Mouse (Mus musculus): ENCODE measurements around the gene Acot1. TPM values are rescaled to one million over a fixed set of nuclear protein-coding genes. Genes with fewer than 3 reads are reported as not detected.
"Not testable (repeated sequence)": the region's sequence is repeated elsewhere in the genome, so short reads cannot be mapped to it uniquely, and the experiment has no call there.

Gene Acot1
- 1 to 10 TPM; 3.8 to 7.4 TPM for total RNA-seq (2021)
- long read RNA-seq, experiment 1, partial matches to known transcripts = 0 of 3 reads
- long read RNA-seq, experiment 1, other reads (novel, unspliced or antisense) = 1 of 3 reads
- long read RNA-seq, experiment 2, transcript Acot1-201 (3 exons, 2,272 nt) = major isoform, 13 of 14 reads
- long read RNA-seq, experiment 2, partial matches to known transcripts = 0 of 14 reads
- long read RNA-seq, experiment 2, other reads (novel, unspliced or antisense) = 1 of 14 reads

GRCm38 (mm10) chr12:84009171-84009965 lies at the start of gene Acot1:
Acot1 (plus strand) TSS chr12:84009490.
- peak; percentile 29 to 56 for DNase-seq
- intact Hi-C loops (cut with DNase I) = not testable (repeated sequence)

GRCm38 (mm10) chr12:83965235-83965634 lies 44.1 kb upstream of the Acot1 start:
- intact Hi-C loops (cut with DNase I) = no loop called here

GRCm38 (mm10) chr12:83972117-83972516 lies 37.2 kb upstream of the Acot1 start:
- DNase-seq = no peak
- intact Hi-C loops (cut with DNase I) = loop anchor here (2.0 to 5.0 kb wide), 2 partner anchors 61 to 85 kb away; no protein-coding TSS in a partner anchor

More at GRCm38 (mm10) chr12:83965235-83965634, 44.1 kb upstream of the Acot1 start:
- no peak for DNase-seq

- intact Hi-C loops (cut with DNase I) = no loop called here
- no peak for DNase-seq
Observed at GRCm38 (mm10) chr12:83978862-83979261, 30.4 kb upstream of the Acot1 start.

- no peak for DNase-seq
- intact Hi-C loops (cut with DNase I) = no loop called here
Observed at GRCm38 (mm10) chr12:83981615-83982014, 27.7 kb upstream of the Acot1 start.

- intact Hi-C loops (cut with DNase I) = no loop called here
- no peak for DNase-seq
Observed at GRCm38 (mm10) chr12:83984752-83985151, 24.5 kb upstream of the Acot1 start, which contains the start of gene Heatr4. Heatr4 (minus strand) TSS chr12:83984852.

- intact Hi-C loops (cut with DNase I) = no loop called here
- DNase-seq = no peak
Observed at GRCm38 (mm10) chr12:83987242-83987582, 22.1 kb upstream of the Acot1 start.

- peak; percentile 56 to 75 for DNase-seq
- intact Hi-C loops (cut with DNase I) = no loop called here
Observed at GRCm38 (mm10) chr12:83987583-83988441, 21.5 kb upstream of the Acot1 start, which contains the start of gene Acot2. Acot2 (plus strand) TSS chr12:83987861.

- no peak for DNase-seq
- intact Hi-C loops (cut with DNase I) = no loop called here
Observed at GRCm38 (mm10) chr12:83988483-83988882, 20.8 kb upstream of the Acot1 start.

GRCm38 (mm10) chr12:83989378-83989777 lies 19.9 kb upstream of the Acot1 start:
- intact Hi-C loops (cut with DNase I) = no loop called here
- DNase-seq = no peak

- intact Hi-C loops (cut with DNase I) = no loop called here
- no peak for DNase-seq
Observed at GRCm38 (mm10) chr12:83997221-83997620, 12.1 kb upstream of the Acot1 start.

- DNase-seq = no peak
- intact Hi-C loops (cut with DNase I) = no loop called here
Observed at GRCm38 (mm10) chr12:83998341-83999107, 10.8 kb upstream of the Acot1 start.

- intact Hi-C loops (cut with DNase I) = not testable (repeated sequence)
- peak in 1 of 2 experiments; percentile 48 for DNase-seq
Observed at GRCm38 (mm10) chr12:83999237-83999636, 10.1 kb upstream of the Acot1 start.

- intact Hi-C loops (cut with DNase I) = no loop called here
- no peak for DNase-seq
Observed at GRCm38 (mm10) chr12:84000418-84000817, 8.9 kb upstream of the Acot1 start.

- intact Hi-C loops (cut with DNase I) = no loop called here
- no peak for DNase-seq
Observed at GRCm38 (mm10) chr12:84003866-84004265, 5.4 kb upstream of the Acot1 start.

- DNase-seq = no peak
- intact Hi-C loops (cut with DNase I) = no loop called here
Observed at GRCm38 (mm10) chr12:84008251-84008650, 1.0 kb upstream of the Acot1 start.

- intact Hi-C loops (cut with DNase I) = no loop called here
- no peak for DNase-seq
Observed at GRCm38 (mm10) chr12:84008729-84009128, 561 bp upstream of the Acot1 start.

GRCm38 (mm10) chr12:84010201-84010600 lies 911 bp downstream of the Acot1 start:
- intact Hi-C loops (cut with DNase I) = no loop called here
- no peak for DNase-seq

- peak in 1 of 2 experiments; percentile 19 for DNase-seq
- intact Hi-C loops (cut with DNase I) = no loop called here
Observed at GRCm38 (mm10) chr12:84011251-84012040, 2.2 kb downstream of the Acot1 start.

Measured in gastrocnemius, postnatal 36 days (tissue).